In genomic region chr14:32950312-32951301, GRCm38 (mm10) we compare ENCODE assay signal across 8 mouse cellular contexts. TPM values are rescaled to one million over a fixed set of nuclear protein-coding genes. Genes with fewer than 3 reads are reported as not detected.
A peak's percentile ranks its signal among the peaks of the same experiment; 100 is the strongest.
DNase-seq lines count a peak whose midpoint lies in the region; ATAC-seq lines count a peak whose summit lies in the region.

No protein-coding gene starts in this region.

- H3K4me3 ChIP-seq in hindbrain, embryonic 15.5 days, result no peak overlapping the region
- H3K4me3 ChIP-seq in liver, embryonic 16.5 days (ENCODE audit: low read depth, low read length), result no peak overlapping the region

- H3K27ac ChIP-seq in hindbrain, embryonic 15.5 days (replicated peaks), result peak overlapping the region; percentile 36
- no peak overlapping the region for H3K27ac ChIP-seq in liver, embryonic 16.5 days (ENCODE audit: low read length)

- ATAC-seq in hindbrain, embryonic 15.5 days (ENCODE audit: low FRiP score, low read depth), result peak; percentile 54; the same call in 1 of the 2 replicates
- 0 out of 2 replicates have a peak, but pooled peaks have one; percentile 19 for ATAC-seq in liver, embryonic 16.5 days (ENCODE audit: low read depth)
- no peak for ATAC-seq in erythroid progenitor cell, adult 5-6 weeks (replicated peaks; ENCODE audit: low FRiP score, poor library complexity, severe bottlenecking)

- peak; percentile 10 to 15 for DNase-seq in spleen, postnatal 36 days (ENCODE audit: low spot score in 2 of 2)
- no peak for DNase-seq in spleen, adult 12 weeks (ENCODE audit: low spot score)
- DNase-seq in gastrocnemius, postnatal 14 days, result peak; percentile 86
- DNase-seq in retina, embryonic 14.5 days (ENCODE audit: low spot score), result peak; percentile 79
- no peak for DNase-seq in urinary bladder, adult 2 months (ENCODE audit: low spot score)

- no peaks in the 10 kb centered on the region for H3K27me3 ChIP-seq in hindbrain, embryonic 15.5 days
- H3K27me3 ChIP-seq in liver, embryonic 16.5 days (ENCODE audit: control insufficient read depth, insufficient read depth, low read depth, low read length), result no peaks in the 10 kb centered on the region

- WGBS in hindbrain, embryonic 15.5 days, result 39% methylated on average over 20 of the region's 20 CpGs
- 51% methylated on average over 20 of the region's 20 CpGs for WGBS in liver, embryonic 16.5 days (ENCODE audit: insufficient replicate concordance)

- intact Hi-C loops in gastrocnemius, postnatal 14 days (cut with DNase I; ENCODE audit: low total_unique reads), result no loop called here

- H3K36me3 ChIP-seq in hindbrain, embryonic 15.5 days, result no peaks in the 10 kb centered on the region
- H3K36me3 ChIP-seq in liver, embryonic 16.5 days (ENCODE audit: control insufficient read depth, insufficient read depth), result no peaks in the 10 kb centered on the region

- H3K9me3 ChIP-seq in hindbrain, embryonic 15.5 days, result no peaks in the 10 kb centered on the region
- no peaks in the 10 kb centered on the region for H3K9me3 ChIP-seq in liver, embryonic 16.5 days (replicated peaks; ENCODE audit: control insufficient read depth, low read length)

- peaks cover 17% of the 10 kb centered on the region for H3K4me1 ChIP-seq in hindbrain, embryonic 15.5 days (replicated peaks)
- no peaks in the 10 kb centered on the region for H3K4me1 ChIP-seq in liver, embryonic 16.5 days (ENCODE audit: control insufficient read depth, low read depth, low read length)

- H3K9ac ChIP-seq in hindbrain, embryonic 15.5 days, result no peak overlapping the region
- H3K9ac ChIP-seq in liver, embryonic 16.5 days (ENCODE audit: low read depth, low read length), result no peak overlapping the region

- H3K4me2 ChIP-seq in hindbrain, embryonic 15.5 days, result peak overlapping the region; percentile 14; the same call in 1 of the 2 replicates
- H3K4me2 ChIP-seq in liver, embryonic 16.5 days (ENCODE audit: low read depth, low read length), result no peak overlapping the region

RNA-seq across cellular contexts. Expression of gene Lrrc18, which starts 40.6 kb away (rescaled TPM):
- not detected for total RNA-seq in gastrocnemius, postnatal 14 days (2021)
- 0.13 and 0.53 TPM in 2 replicates for polyA plus RNA-seq in hindbrain, embryonic 15.5 days (2015; fragmentation: Nextera tagmentation; extraction: Ambion mirVana)
- 0.07 and 0.11 TPM in 2 replicates for polyA plus RNA-seq in liver, embryonic 16.5 days (2015; fragmentation: Nextera tagmentation; extraction: Ambion mirVana)
- total RNA-seq in erythroid progenitor cell, adult 5-6 weeks (2015; ENCODE audit: low replicate concordance), result not detected in 2 replicates
- total RNA-seq in erythroid progenitor cell, adult 5-6 weeks (2017; ENCODE audit: low replicate concordance), result not detected in 2 replicates
- polyA plus RNA-seq in urinary bladder, adult 2 months (2012; rRNA removed), result 0.58 and 0.75 TPM in 2 replicates

Comparison
In these comparisons a context has a peak if more than half of its experiments do, and no peak if none do; other contexts are left out.
1. DNase-seq: peak in spleen, postnatal 36 days (2 of 2), gastrocnemius, postnatal 14 days (single experiment) and retina, embryonic 14.5 days (single experiment); none in spleen, adult 12 weeks (single experiment) and urinary bladder, adult 2 months (single experiment).